Mouse (Mus musculus): ENCODE results near the gene Rnf40. TPM values are rescaled to one million over a fixed set of nuclear protein-coding genes. Genes with fewer than 3 reads are reported as not detected.

Gene Rnf40
- polyA plus RNA-seq, 1 experiment from 2014 or later: 32.4 TPM

- Histone ChIP-seq H3K9me3 (replicated peaks; ENCODE audit: low read length) (no peaks in the 10 kb centered on the region), H3K36me3 (ENCODE audit: insufficient read depth, low read length) (peaks cover 70% of the 10 kb centered on the region), H3K4me3 (replicated peaks; ENCODE audit: low read depth, low read length) (no peak overlapping the region), H3K4me1 (replicated peaks; ENCODE audit: insufficient read depth, low read length) (no peaks in the 10 kb centered on the region), H3K27ac (no peak overlapping the region), H3K27me3 (ENCODE audit: insufficient read depth, low read length) (no peaks in the 10 kb centered on the region), H3K4me2 (ENCODE audit: low read length) (no peak overlapping the region), H3K9ac (ENCODE audit: low read depth, low read length) (no peak overlapping the region)
- WGBS: 95% methylated on average over 7 of the region's 7 CpGs
- DNase-seq (ENCODE audit: low spot score) (no peak), ATAC-seq (replicated peaks; ENCODE audit: low FRiP score, low read depth) (no peak)
- no peak for TF ChIP-seq CTCF (IDR thresholded peaks at IDR 0.05; ENCODE audit: low read depth)
These were observed 12.0 kb downstream of the Rnf40 start for GRCm38 (mm10) chr7:127600612-127601011.

- Histone ChIP-seq H3K4me2 (ENCODE audit: low read length) (no peak overlapping the region), H3K27ac (no peak overlapping the region), H3K4me3 (replicated peaks; ENCODE audit: low read depth, low read length) (no peak overlapping the region), H3K36me3 (ENCODE audit: insufficient read depth, low read length) (peaks cover 63% of the 10 kb centered on the region), H3K9me3 (replicated peaks; ENCODE audit: low read length) (no peaks in the 10 kb centered on the region), H3K27me3 (ENCODE audit: insufficient read depth, low read length) (no peaks in the 10 kb centered on the region), H3K4me1 (replicated peaks; ENCODE audit: insufficient read depth, low read length) (no peaks in the 10 kb centered on the region), H3K9ac (ENCODE audit: low read depth, low read length) (no peak overlapping the region)
- DNase-seq (ENCODE audit: low spot score) (no peak), ATAC-seq (replicated peaks; ENCODE audit: low FRiP score, low read depth) (no peak)
- WGBS: 86% methylated on average over 4 of the region's 4 CpGs
- TF ChIP-seq CTCF (IDR thresholded peaks at IDR 0.05; ENCODE audit: low read depth): no peak
These were observed 13.2 kb downstream of the Rnf40 start for GRCm38 (mm10) chr7:127601735-127602134.

DNA sequence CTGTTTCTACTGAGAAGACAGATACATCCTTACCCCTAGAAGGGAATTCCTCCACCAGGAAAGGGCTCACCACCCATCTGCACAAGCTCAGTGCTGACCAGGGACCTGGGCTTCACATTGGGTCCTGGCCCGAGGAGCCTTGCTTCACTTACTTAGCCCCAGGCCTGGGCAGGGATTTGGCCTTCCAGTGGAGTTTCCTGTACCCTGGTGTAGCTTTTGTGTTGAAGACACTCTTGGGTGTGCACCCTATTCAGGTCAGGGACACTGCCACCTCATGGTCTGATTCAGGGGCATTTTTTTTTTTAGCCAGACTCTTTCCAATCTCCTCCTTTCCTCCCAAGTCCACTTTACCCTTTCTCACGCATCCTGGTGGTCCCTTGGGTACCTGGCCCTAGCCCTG is 14.3 kb downstream of the Rnf40 start:
- Histone ChIP-seq H3K4me3 (replicated peaks; ENCODE audit: low read depth, low read length) (no peak overlapping the region), H3K27me3 (ENCODE audit: insufficient read depth, low read length) (no peaks in the 10 kb centered on the region), H3K36me3 (ENCODE audit: insufficient read depth, low read length) (peaks cover 57% of the 10 kb centered on the region), H3K9ac (ENCODE audit: low read depth, low read length) (no peak overlapping the region), H3K4me2 (ENCODE audit: low read length) (no peak overlapping the region), H3K4me1 (replicated peaks; ENCODE audit: insufficient read depth, low read length) (no peaks in the 10 kb centered on the region), H3K9me3 (replicated peaks; ENCODE audit: low read length) (no peaks in the 10 kb centered on the region), H3K27ac (no peak overlapping the region)
- ATAC-seq (replicated peaks; ENCODE audit: low FRiP score, low read depth) (no peak), DNase-seq (ENCODE audit: low spot score) (no peak)
- WGBS: 93% methylated on average over 2 of the region's 2 CpGs
- no peak for TF ChIP-seq CTCF (IDR thresholded peaks at IDR 0.05; ENCODE audit: low read depth)

DNA sequence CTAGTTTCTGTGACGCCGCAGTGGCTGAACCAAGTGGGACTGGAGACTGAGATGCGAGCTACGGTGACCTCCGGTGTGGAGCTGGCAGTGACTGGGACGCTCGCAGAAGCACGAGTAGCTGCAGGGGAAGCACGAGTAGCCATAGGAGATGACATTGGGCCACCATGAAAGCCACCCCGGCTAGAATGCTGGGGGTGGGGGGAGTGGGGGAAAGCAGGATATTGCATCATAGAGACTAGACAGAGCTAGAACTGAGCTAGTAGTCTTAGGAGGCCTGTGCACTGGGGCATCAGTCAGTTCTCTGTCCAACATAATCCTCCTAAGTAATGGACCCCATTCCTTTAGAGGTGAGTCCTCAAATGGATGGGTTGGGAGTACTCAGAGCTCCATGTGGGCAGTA is 15.7 kb downstream of the Rnf40 start:
- Histone ChIP-seq H3K9ac (ENCODE audit: low read depth, low read length) (no peak overlapping the region), H3K9me3 (replicated peaks; ENCODE audit: low read length) (no peaks in the 10 kb centered on the region), H3K4me1 (replicated peaks; ENCODE audit: insufficient read depth, low read length) (no peaks in the 10 kb centered on the region), H3K27ac (no peak overlapping the region), H3K4me2 (ENCODE audit: low read length) (no peak overlapping the region), H3K4me3 (replicated peaks; ENCODE audit: low read depth, low read length) (no peak overlapping the region), H3K27me3 (ENCODE audit: insufficient read depth, low read length) (no peaks in the 10 kb centered on the region), H3K36me3 (ENCODE audit: insufficient read depth, low read length) (peaks cover 57% of the 10 kb centered on the region)
- TF ChIP-seq CTCF (IDR thresholded peaks at IDR 0.05; ENCODE audit: low read depth): no peak
- DNase-seq (ENCODE audit: low spot score) (no peak), ATAC-seq (replicated peaks; ENCODE audit: low FRiP score, low read depth) (no peak)
- WGBS: 93% methylated on average over 10 of the region's 10 CpGs

GRCm38 (mm10) chr7:127607150-127607549 is 18.6 kb downstream of the Rnf40 start:
- no peak overlapping the region for H3K4me3 ChIP-seq (replicated peaks; ENCODE audit: low read depth, low read length)
- no peak for DNase-seq (ENCODE audit: low spot score)
- peaks cover 60% of the 10 kb centered on the region for H3K36me3 ChIP-seq (ENCODE audit: insufficient read depth, low read length)
- no peak for ATAC-seq (replicated peaks; ENCODE audit: low FRiP score, low read depth)
- no peak for TF ChIP-seq CTCF (IDR thresholded peaks at IDR 0.05; ENCODE audit: low read depth)
- H3K27ac ChIP-seq: no peak overlapping the region
- no peaks in the 10 kb centered on the region for H3K9me3 ChIP-seq (replicated peaks; ENCODE audit: low read length)
- H3K4me1 ChIP-seq (replicated peaks; ENCODE audit: insufficient read depth, low read length): no peaks in the 10 kb centered on the region
- no peak overlapping the region for H3K9ac ChIP-seq (ENCODE audit: low read depth, low read length)
- no peaks in the 10 kb centered on the region for H3K27me3 ChIP-seq (ENCODE audit: insufficient read depth, low read length)
- WGBS: 81% methylated on average over 6 of the region's 6 CpGs
- no peak overlapping the region for H3K4me2 ChIP-seq (ENCODE audit: low read length)

DNA sequence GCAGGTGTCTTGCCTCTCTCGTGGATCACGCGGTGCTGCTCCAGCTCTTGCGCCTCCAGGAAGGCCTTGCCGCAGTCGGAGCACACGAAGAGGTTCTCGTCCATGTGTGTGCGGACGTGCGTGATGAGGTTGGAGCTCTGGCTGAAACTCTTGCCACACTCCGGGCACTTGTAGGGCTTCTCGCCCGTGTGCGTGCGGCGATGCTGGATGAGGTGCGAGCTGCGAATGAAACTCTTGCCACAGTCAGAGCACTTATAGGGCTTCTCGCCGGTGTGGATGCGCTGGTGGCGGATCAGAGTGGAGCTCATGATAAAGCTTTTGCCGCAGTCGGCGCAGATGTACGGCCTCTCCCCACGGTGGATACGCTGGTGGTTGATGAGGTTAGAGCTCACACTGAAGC is 22.4 kb downstream of the Rnf40 start:
- no peaks in the 10 kb centered on the region for H3K27me3 ChIP-seq (ENCODE audit: insufficient read depth, low read length)
- ATAC-seq (replicated peaks; ENCODE audit: low FRiP score, low read depth) (no peak), DNase-seq (ENCODE audit: low spot score) (no peak)
- H3K9me3 ChIP-seq (replicated peaks; ENCODE audit: low read length): no peaks in the 10 kb centered on the region
- 96% methylated on average over 29 of the region's 29 CpGs for WGBS
- TF ChIP-seq CTCF (IDR thresholded peaks at IDR 0.05; ENCODE audit: low read depth): no peak
- H3K27ac ChIP-seq: no peak overlapping the region
- H3K9ac ChIP-seq (ENCODE audit: low read depth, low read length): no peak overlapping the region
- no peak overlapping the region for H3K4me2 ChIP-seq (ENCODE audit: low read length)
- H3K4me3 ChIP-seq (replicated peaks; ENCODE audit: low read depth, low read length): no peak overlapping the region
- H3K4me1 ChIP-seq (replicated peaks; ENCODE audit: insufficient read depth, low read length): peaks cover 12% of the 10 kb centered on the region
- H3K36me3 ChIP-seq (ENCODE audit: insufficient read depth, low read length): peaks cover 56% of the 10 kb centered on the region

- H3K27ac ChIP-seq: no peak overlapping the region
- no peaks in the 10 kb centered on the region for H3K27me3 ChIP-seq (ENCODE audit: insufficient read depth, low read length)
- ATAC-seq (replicated peaks; ENCODE audit: low FRiP score, low read depth) (no peak), DNase-seq (ENCODE audit: low spot score) (no peak)
- peaks cover 52% of the 10 kb centered on the region for H3K36me3 ChIP-seq (ENCODE audit: insufficient read depth, low read length)
- H3K9ac ChIP-seq (ENCODE audit: low read depth, low read length): no peak overlapping the region
- no peak overlapping the region for H3K4me2 ChIP-seq (ENCODE audit: low read length)
- no peak overlapping the region for H3K4me3 ChIP-seq (replicated peaks; ENCODE audit: low read depth, low read length)
- no peaks in the 10 kb centered on the region for H3K9me3 ChIP-seq (replicated peaks; ENCODE audit: low read length)
- no peak for TF ChIP-seq CTCF (IDR thresholded peaks at IDR 0.05; ENCODE audit: low read depth)
- WGBS: 96% methylated on average over 26 of the region's 26 CpGs
- peaks cover 12% of the 10 kb centered on the region for H3K4me1 ChIP-seq (replicated peaks; ENCODE audit: insufficient read depth, low read length)
These were observed 23.0 kb downstream of the Rnf40 start for GRCm38 (mm10) chr7:127611561-127611960.

Data from kidney, postnatal 0 days (tissue).